Comparison of ENCODE assay signal across 15 mouse cellular contexts in the genomic region with DNA sequence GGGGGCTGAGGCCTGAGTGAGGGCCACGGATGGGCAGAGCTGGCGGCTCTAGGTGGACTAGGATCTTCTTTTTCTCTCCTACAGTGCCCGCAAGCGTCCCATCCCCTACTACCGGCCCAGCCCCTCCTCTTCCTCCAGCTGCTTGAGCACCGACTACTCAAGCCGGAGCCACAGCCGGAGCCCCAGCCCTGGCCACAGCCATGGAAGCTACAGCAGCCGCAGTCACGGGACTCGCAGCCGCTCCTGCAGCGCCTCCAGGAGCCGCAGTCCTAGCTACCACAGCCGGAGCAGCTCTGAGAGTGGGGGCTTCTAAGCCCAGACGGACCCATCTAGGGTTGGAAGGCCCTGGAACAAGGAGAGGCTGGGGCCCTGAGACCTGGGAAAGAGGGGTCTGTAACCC. TPM values are rescaled to one million over a fixed set of nuclear protein-coding genes. Genes with fewer than 3 reads are reported as not detected.
DNase-seq lines count a peak whose midpoint lies in the region; ATAC-seq and TF ChIP-seq lines count a peak whose summit lies in the region.
"Had no signal": no experiment of that assay in that cellular context is flagged by ENCODE, and none has a peak within 500 bp of the region (broad histone marks: within the 10 kb centered on the region; RNA-seq: fewer than 3 reads in every experiment).

No protein-coding gene starts in this region.

- TF ChIP-seq CTCF in kidney, adult 2 months (conservative IDR thresholded peaks at IDR 0.05; ENCODE audit: insufficient read depth, insufficient read length, low read depth, low read length) = no peak

- no peak overlapping the region for H3K27ac ChIP-seq in forebrain, embryonic 11.5 days (ENCODE audit: low read depth, low read length)
- H3K27ac ChIP-seq in forebrain, embryonic 16.5 days (ENCODE audit: low read length) = no peak overlapping the region
- H3K27ac ChIP-seq in kidney, embryonic 15.5 days = no peak overlapping the region
- H3K27ac ChIP-seq in kidney, adult 2 months (ENCODE audit: insufficient read depth, low read depth, low read length) = no peak overlapping the region
- no peak overlapping the region for H3K27ac ChIP-seq in embryonic facial prominence, embryonic 15.5 days (replicated peaks)
- H3K27ac ChIP-seq in neural tube, embryonic 15.5 days (replicated peaks) = no peak overlapping the region
- H3K27ac ChIP-seq: left cerebral cortex, adult 2 months; liver, embryonic 15.5 days; midbrain, embryonic 12.5 days had no signal

- no peak; the same call in 1 of the 2 replicates for ATAC-seq in forebrain, embryonic 11.5 days (replicated peaks; ENCODE audit: low FRiP score)
- no peak for ATAC-seq in forebrain, embryonic 16.5 days
- no peak for ATAC-seq in kidney, embryonic 15.5 days (replicated peaks; ENCODE audit: low FRiP score)
- ATAC-seq in embryonic facial prominence, embryonic 15.5 days (ENCODE audit: insufficient number of reproducible peaks, low FRiP score, low TSS enrichment, low read depth) = no peak
- ATAC-seq in neural tube, embryonic 15.5 days (ENCODE audit: low FRiP score) = no peak
- ATAC-seq: Patski had no signal

- no peak for TF ChIP-seq POLR2A in kidney, adult 2 months (IDR thresholded peaks at IDR 0.05; ENCODE audit: low read depth, low read length)

- WGBS in forebrain, embryonic 11.5 days = 15% methylated on average over 16 of the region's 16 CpGs
- WGBS in forebrain, embryonic 16.5 days = 14% methylated on average over 16 of the region's 16 CpGs
- 15% methylated on average over 16 of the region's 16 CpGs for WGBS in kidney, embryonic 15.5 days
- WGBS in kidney, adult 2 months = 29% methylated on average over 16 of the region's 16 CpGs
- 15% methylated on average over 16 of the region's 16 CpGs for WGBS in embryonic facial prominence, embryonic 15.5 days
- 24% methylated on average over 16 of the region's 16 CpGs for WGBS in neural tube, embryonic 15.5 days

- H3K27me3 ChIP-seq in forebrain, embryonic 11.5 days (ENCODE audit: control insufficient read depth, insufficient read depth, low read length) = peaks cover 28% of the 10 kb centered on the region
- peaks cover 27% of the 10 kb centered on the region for H3K27me3 ChIP-seq in forebrain, embryonic 16.5 days (replicated peaks; ENCODE audit: control insufficient read depth, insufficient read depth, low read length)
- peaks cover 51% of the 10 kb centered on the region for H3K27me3 ChIP-seq in kidney, embryonic 15.5 days
- 0 out of 2 replicates have a peak, but pooled peaks cover 2% of the 10 kb centered on the region for H3K27me3 ChIP-seq in kidney, adult 2 months (replicated peaks; ENCODE audit: control insufficient read depth, insufficient read depth, low read length)
- peaks cover 34% of the 10 kb centered on the region for H3K27me3 ChIP-seq in embryonic facial prominence, embryonic 15.5 days
- H3K27me3 ChIP-seq in neural tube, embryonic 15.5 days (replicated peaks) = peaks cover 8% of the 10 kb centered on the region
- H3K27me3 ChIP-seq: Patski had no signal

- peaks cover 6% of the 10 kb centered on the region; the same call in 1 of the 2 replicates for H3K4me1 ChIP-seq in forebrain, embryonic 11.5 days (replicated peaks; ENCODE audit: control insufficient read depth, insufficient read depth, low read length)
- H3K4me1 ChIP-seq in forebrain, embryonic 16.5 days (replicated peaks; ENCODE audit: control insufficient read depth, insufficient read depth, low read length) = peaks cover 13% of the 10 kb centered on the region
- peaks cover 23% of the 10 kb centered on the region for H3K4me1 ChIP-seq in kidney, embryonic 15.5 days
- H3K4me1 ChIP-seq in kidney, adult 2 months (ENCODE audit: control insufficient read depth, insufficient read depth, low read length) = no peaks in the 10 kb centered on the region; the same call in 1 of the 2 replicates
- H3K4me1 ChIP-seq in embryonic facial prominence, embryonic 15.5 days = peaks cover 22% of the 10 kb centered on the region
- H3K4me1 ChIP-seq in neural tube, embryonic 15.5 days = peaks cover 15% of the 10 kb centered on the region

- H3K4me3 ChIP-seq in forebrain, embryonic 11.5 days (ENCODE audit: low read depth, low read length) = no peak overlapping the region
- no peak overlapping the region for H3K4me3 ChIP-seq in forebrain, embryonic 16.5 days (replicated peaks; ENCODE audit: low read length)
- H3K4me3 ChIP-seq in kidney, embryonic 15.5 days (replicated peaks) = no peak overlapping the region
- H3K4me3 ChIP-seq in kidney, adult 2 months (ENCODE audit: insufficient read depth, low read depth, low read length) = no peak overlapping the region
- H3K4me3 ChIP-seq in embryonic facial prominence, embryonic 15.5 days (replicated peaks) = no peak overlapping the region
- no peak overlapping the region for H3K4me3 ChIP-seq in neural tube, embryonic 15.5 days (replicated peaks)
- H3K4me3 ChIP-seq: left cerebral cortex, adult 2 months; liver, embryonic 15.5 days; midbrain, embryonic 12.5 days had no signal

- no peak overlapping the region for H3K4me2 ChIP-seq in forebrain, embryonic 11.5 days (ENCODE audit: low read depth, low read length, severe bottlenecking)
- H3K4me2 ChIP-seq in forebrain, embryonic 16.5 days (ENCODE audit: low read length) = no peak overlapping the region
- H3K4me2 ChIP-seq in kidney, embryonic 15.5 days = peak overlapping the region; percentile 34
- H3K4me2 ChIP-seq in embryonic facial prominence, embryonic 15.5 days (replicated peaks) = no peak overlapping the region
- H3K4me2 ChIP-seq in neural tube, embryonic 15.5 days = peak overlapping the region; percentile 6; the same call in 1 of the 2 replicates
- H3K4me2 ChIP-seq: liver, embryonic 15.5 days; midbrain, embryonic 12.5 days had no signal

- no peaks in the 10 kb centered on the region for H3K9me3 ChIP-seq in forebrain, embryonic 11.5 days (ENCODE audit: control insufficient read depth, low read length)
- H3K9me3 ChIP-seq in forebrain, embryonic 16.5 days (ENCODE audit: control insufficient read depth, low read length) = no peaks in the 10 kb centered on the region
- no peaks in the 10 kb centered on the region for H3K9me3 ChIP-seq in kidney, embryonic 15.5 days (replicated peaks)
- H3K9me3 ChIP-seq in embryonic facial prominence, embryonic 15.5 days (replicated peaks) = no peaks in the 10 kb centered on the region
- no peaks in the 10 kb centered on the region for H3K9me3 ChIP-seq in neural tube, embryonic 15.5 days (replicated peaks)
- H3K9me3 ChIP-seq: liver, embryonic 15.5 days; midbrain, embryonic 12.5 days had no signal

- peak overlapping the region; percentile 23; the same call in 1 of the 2 replicates for H3K9ac ChIP-seq in forebrain, embryonic 11.5 days (ENCODE audit: low read length)
- H3K9ac ChIP-seq in forebrain, embryonic 16.5 days (replicated peaks; ENCODE audit: low read depth, low read length) = no peak overlapping the region
- H3K9ac ChIP-seq in kidney, embryonic 15.5 days = no peak overlapping the region
- H3K9ac ChIP-seq in embryonic facial prominence, embryonic 15.5 days = peak overlapping the region; percentile 3; the same call in 1 of the 2 replicates
- no peak overlapping the region for H3K9ac ChIP-seq in neural tube, embryonic 15.5 days (replicated peaks)
- H3K9ac ChIP-seq: liver, embryonic 15.5 days; midbrain, embryonic 12.5 days had no signal

- no peak for DNase-seq in forebrain, embryonic 11.5 days (ENCODE audit: low spot score)
- no peak for DNase-seq in kidney, adult 2 months
- DNase-seq in ovary, postnatal 10 days (ENCODE audit: low spot score) = no peak
- DNase-seq in right cerebral cortex, postnatal 4 days = no peak
- DNase-seq: cerebellum, postnatal 10 days; gastrocnemius, postnatal 36 days; thymus, postnatal 25 days had no signal

- no peaks in the 10 kb centered on the region for H3K36me3 ChIP-seq in forebrain, embryonic 11.5 days (ENCODE audit: control insufficient read depth, insufficient read depth, low read length)
- H3K36me3 ChIP-seq in forebrain, embryonic 16.5 days (ENCODE audit: control insufficient read depth, insufficient read depth) = no peaks in the 10 kb centered on the region
- no peaks in the 10 kb centered on the region for H3K36me3 ChIP-seq in kidney, embryonic 15.5 days
- no peaks in the 10 kb centered on the region for H3K36me3 ChIP-seq in kidney, adult 2 months (ENCODE audit: control insufficient read depth, insufficient read depth, low read length)
- H3K36me3 ChIP-seq in embryonic facial prominence, embryonic 15.5 days = no peaks in the 10 kb centered on the region
- peaks cover 6% of the 10 kb centered on the region; the same call in 1 of the 2 replicates for H3K36me3 ChIP-seq in neural tube, embryonic 15.5 days
- H3K36me3 ChIP-seq: liver, embryonic 15.5 days; midbrain, embryonic 12.5 days had no signal

RNA-seq across cellular contexts. Expression of a gene that starts 14.7 kb away (rescaled TPM):
- polyA plus RNA-seq in forebrain, embryonic 11.5 days (2014; fragmentation: Nextera tagmentation; extraction: Ambion mirVana) = 11.4 and 11.8 TPM in 2 replicates
- polyA plus RNA-seq in forebrain, embryonic 16.5 days (2015; fragmentation: Nextera tagmentation; extraction: Ambion mirVana) = 7.3 and 9.6 TPM in 2 replicates
- polyA plus RNA-seq in kidney, embryonic 15.5 days (2015; fragmentation: Nextera tagmentation; extraction: Ambion mirVana) = 70.0 and 72.9 TPM in 2 replicates
- polyA plus RNA-seq in kidney, adult 2 months (2012; rRNA removed) = 77.2 and 77.8 TPM in 2 replicates
- polyA plus RNA-seq in embryonic facial prominence, embryonic 15.5 days (2015; fragmentation: Nextera tagmentation; extraction: Ambion mirVana) = 803 and 821 TPM in 2 replicates
- polyA plus RNA-seq in neural tube, embryonic 15.5 days (2015; fragmentation: Nextera tagmentation; extraction: Ambion mirVana) = 36.4 and 38.1 TPM in 2 replicates

Comparison
In these comparisons a context has a peak if more than half of its experiments do, and no peak if none do; other contexts are left out.
1. H3K9ac ChIP-seq: peak in forebrain, embryonic 11.5 days (single experiment) and embryonic facial prominence, embryonic 15.5 days (single experiment); none in forebrain, embryonic 16.5 days (single experiment), kidney, embryonic 15.5 days (single experiment) and neural tube, embryonic 15.5 days (single experiment).
2. H3K4me2 ChIP-seq: peak in kidney, embryonic 15.5 days (single experiment) and neural tube, embryonic 15.5 days (single experiment); none in forebrain, embryonic 11.5 days (single experiment), forebrain, embryonic 16.5 days (single experiment) and embryonic facial prominence, embryonic 15.5 days (single experiment).
3. RNA of a gene that starts 14.7 kb away (polyA plus RNA-seq): 803 to 821 TPM in embryonic facial prominence, embryonic 15.5 days; 77.2 to 77.8 TPM in kidney, adult 2 months, 70.0 to 72.9 TPM in kidney, embryonic 15.5 days, 36.4 to 38.1 TPM in neural tube, embryonic 15.5 days, 11.4 to 11.8 TPM in forebrain, embryonic 11.5 days and 7.3 to 9.6 TPM in forebrain, embryonic 16.5 days; every median in the first group is over 10 times any median in the second.